Mouse (Mus musculus) spleen, postnatal 14 days (tissue): ENCODE measurements at regions not wholly inside any gene's neighbourhood (a gene's known extent, or its start where the extent isn't known, plus 50 kb on each side); places are given as distances from the start of the nearest gene placed in this dataset.

Experiments
- DNase-seq, 2 experiments: peaks; one replicate each; pipeline ENCODE4 v3.0.0; 2021 to 2022; ENCODE audit warnings: low spot score in 2 of 2

GRCm38 (mm10) chr10:67439042-67439635 is 96.1 kb upstream of the Egr2 start:
- DNase-seq, result no peak

GRCm38 (mm10) chr10:67439844-67440243 is 95.4 kb upstream of the Egr2 start:
- DNase-seq, result no peak

GRCm38 (mm10) chr10:67441243-67441642 is 94.0 kb upstream of the Egr2 start:
- no peak for DNase-seq

- no peak for DNase-seq
Observed at GRCm38 (mm10) chr10:67448875-67449274, 86.4 kb upstream of the Egr2 start.

GRCm38 (mm10) chr10:67454149-67454548 is 81.1 kb upstream of the Egr2 start:
- DNase-seq, result no peak

GRCm38 (mm10) chr10:67458447-67459272 is 76.6 kb upstream of the Egr2 start:
- no peak for DNase-seq

- no peak for DNase-seq
Observed at GRCm38 (mm10) chr10:67461321-67461720, 74.0 kb upstream of the Egr2 start.

- DNase-seq, result no peak
Observed at GRCm38 (mm10) chr10:67461862-67462261, 73.4 kb upstream of the Egr2 start.

- no peak for DNase-seq
Observed at GRCm38 (mm10) chr10:67468724-67469123, 66.6 kb upstream of the Egr2 start.

- no peak for DNase-seq
Observed at GRCm38 (mm10) chr10:67473016-67473415, 62.3 kb upstream of the Egr2 start.

- DNase-seq, result no peak
Observed at GRCm38 (mm10) chr10:67474336-67474735, 60.9 kb upstream of the Egr2 start.

- no peak for DNase-seq
Observed at GRCm38 (mm10) chr10:67482268-67482667, 53.0 kb upstream of the Egr2 start.

- DNase-seq, result no peak
Observed at GRCm38 (mm10) chr10:67483371-67483770, 51.9 kb upstream of the Egr2 start.

GRCm38 (mm10) chr10:67484091-67484745 is 51.1 kb upstream of the Egr2 start:
- DNase-seq, result no peak
